Mouse (Mus musculus) limb, embryonic 14.5 days (tissue): Measurements from ENCODE around the gene Them4. TPM values are rescaled to one million over a fixed set of nuclear protein-coding genes. Genes with fewer than 3 reads are reported as not detected.

Experiments used
- ATAC-seq: fragments of 200-750 bp; cut with Nextera tagmentation; 2 replicates; pipeline ENCODE4 v1.8.0; 2017; ENCODE audit warnings: low read depth, moderate number of reproducible peaks, moderate TSS enrichment; ENCODE audit not compliant: low FRiP score
- DNase-seq: peaks from one replicate; pipeline ENCODE4 v3.0.0-alpha.2; 2015; ENCODE audit warnings: low spot score
- H3K27ac ChIP-seq: fragments of 300-500 bp; sonication (generic); replicated peaks from 2 replicates; pipeline ENCODE4 v1.5.1; 2014; ENCODE audit warnings: low read depth, mild to moderate bottlenecking, low read length, moderate library complexity, mixed read lengths
- H3K27me3 ChIP-seq: fragments of 300-500 bp; sonication (generic); 2 replicates; pipeline ENCODE4 v1.6.1; 2014; ENCODE audit warnings: low read length, mixed read lengths; ENCODE audit not compliant: control insufficient read depth, insufficient read depth
- H3K36me3 ChIP-seq: fragments of 300-500 bp; sonication (generic); 2 replicates; pipeline ENCODE4 v1.6.1; 2014; ENCODE audit warnings: mild to moderate bottlenecking, low read length, moderate library complexity, mixed read lengths; ENCODE audit not compliant: control insufficient read depth, insufficient read depth
- H3K4me1 ChIP-seq: fragments of 300-500 bp; sonication (generic); 2 replicates; pipeline ENCODE4 v1.6.1; 2014; ENCODE audit warnings: antibody characterized with exemption, low read length, mixed read lengths; ENCODE audit not compliant: control insufficient read depth, insufficient read depth
- H3K4me2 ChIP-seq: fragments of 300-500 bp; sonication (generic); replicated peaks from 2 replicates; pipeline ENCODE4 v1.6.1; 2014; ENCODE audit warnings: low read depth, mild to moderate bottlenecking, low read length, moderate library complexity; ENCODE audit not compliant: severe bottlenecking
- H3K4me3 ChIP-seq: fragments of 300-500 bp; sonication (generic); replicated peaks from 2 replicates; pipeline ENCODE4 v1.5.1; 2014; ENCODE audit warnings: low read length
- H3K9ac ChIP-seq: fragments of 300-500 bp; sonication (generic); 2 replicates; pipeline ENCODE4 v1.6.1; 2014; ENCODE audit warnings: mild to moderate bottlenecking, low read depth, low read length, moderate library complexity; ENCODE audit not compliant: severe bottlenecking
- H3K9me3 ChIP-seq: fragments of 300-500 bp; sonication (generic); 2 replicates; pipeline ENCODE4 v1.6.1; 2016; ENCODE audit warnings: low read length; ENCODE audit not compliant: control insufficient read depth
- POLR2A ChIP-seq: fragments of 200-500 bp; IDR thresholded peaks from 2 replicates; pipeline ENCODE4 v1.8.0; 2012; ENCODE audit warnings: inconsistent platforms, mild to moderate bottlenecking, moderate library complexity, borderline replicate concordance; ENCODE audit not compliant: insufficient read depth, insufficient read length; ENCODE audit errors: extremely low read depth
- WGBS: fragments of 180-500 bp; shearing (Covaris S2); extraction: QIAGEN DNeasy Blood & Tissue Kit; methylation state at CpG from one replicate; pipeline ENCODE4 v1.1.7; 2014; 5-methylcytosine and 5-hydroxymethylcytosine counted together
- polyA plus RNA-seq, 2 experiments: library from polyadenylated mRNA; depleted of rRNA in 1 of 2; stranded (reverse) in 1 of 2; unstranded in 1 of 2; fragments of >200 nt; fragmentation: Nextera tagmentation in 1 of 2; extraction: Ambion mirVana in 1 of 2; gene quantifications; 2 replicates each; pipeline versions ENCODE4 v1.2.1 to v1.2.3; 2012 to 2014

The Them4 gene
- polyA plus RNA-seq, 2 experiments, result 5.6 to 13.1 TPM

GRCm38 (mm10) chr3:94379831-94380510 is 70.1 kb downstream of the Them4 start:
- no peak for ATAC-seq
- Histone ChIP-seq H3K4me2 (no peak overlapping the region), H3K4me1 (peaks cover 8% of the 10 kb centered on the region; the same call in 1 of the 2 replicates), H3K27ac (no peak overlapping the region), H3K27me3 (no peaks in the 10 kb centered on the region), H3K36me3 (no peaks in the 10 kb centered on the region), H3K9me3 (no peaks in the 10 kb centered on the region), H3K9ac (no peak overlapping the region), H3K4me3 (no peak overlapping the region)
- WGBS, result 30% methylated on average over 9 of the region's 9 CpGs
- DNase-seq, result no peak
- TF ChIP-seq POLR2A, result no peak

Other genes starting within 250 kb of the Them4 start
- not detected in 2 replicates for gene Gm10697, start 237.4 kb upstream of the Them4 start, polyA plus RNA-seq (2012; rRNA removed)
- not detected in 2 replicates for gene Gm10697, start 237.4 kb upstream of the Them4 start, polyA plus RNA-seq (2014; fragmentation: Nextera tagmentation; extraction: Ambion mirVana)
- gene Gm10696, start 131.9 kb upstream of the Them4 start, polyA plus RNA-seq (2012; rRNA removed), result not detected in 2 replicates
- not detected in 2 replicates for gene Gm10696, start 131.9 kb upstream of the Them4 start, polyA plus RNA-seq (2014; fragmentation: Nextera tagmentation; extraction: Ambion mirVana)
- not detected in 2 replicates for gene Gm5286, start 113.4 kb upstream of the Them4 start, polyA plus RNA-seq (2012; rRNA removed)
- gene Gm5286, start 113.4 kb upstream of the Them4 start, polyA plus RNA-seq (2014; fragmentation: Nextera tagmentation; extraction: Ambion mirVana), result not detected in 2 replicates
- not detected in 2 replicates for gene Gm4778, start 46.1 kb upstream of the Them4 start, polyA plus RNA-seq (2012; rRNA removed)
- gene Gm4778, start 46.1 kb upstream of the Them4 start, polyA plus RNA-seq (2014; fragmentation: Nextera tagmentation; extraction: Ambion mirVana), result not detected in 2 replicates
- gene Them5, start 32.0 kb downstream of the Them4 start, polyA plus RNA-seq (2012; rRNA removed), result 10.5 and 17.8 TPM in 2 replicates
- 49.3 and 73.5 TPM in 2 replicates for gene Them5, start 32.0 kb downstream of the Them4 start, polyA plus RNA-seq (2014; fragmentation: Nextera tagmentation; extraction: Ambion mirVana)
- 1.3 and 2.2 TPM in 2 replicates for gene C2cd4d, start 52.3 kb downstream of the Them4 start, polyA plus RNA-seq (2012; rRNA removed)
- gene C2cd4d, start 52.3 kb downstream of the Them4 start, polyA plus RNA-seq (2014; fragmentation: Nextera tagmentation; extraction: Ambion mirVana), result 4.4 and 5.0 TPM in 2 replicates
- 2.3 and 3.0 TPM in 2 replicates for gene Rorc, start 62.7 kb downstream of the Them4 start, polyA plus RNA-seq (2012; rRNA removed)
- gene Rorc, start 62.7 kb downstream of the Them4 start, polyA plus RNA-seq (2014; fragmentation: Nextera tagmentation; extraction: Ambion mirVana), result 2.2 and 2.3 TPM in 2 replicates
- 0.06 and 0.08 TPM in 2 replicates for gene Lingo4, start 88.4 kb downstream of the Them4 start, polyA plus RNA-seq (2012; rRNA removed)
- gene Lingo4, start 88.4 kb downstream of the Them4 start, polyA plus RNA-seq (2014; fragmentation: Nextera tagmentation; extraction: Ambion mirVana), result not detected in 2 replicates
- gene Tdrkh, start 103.2 kb downstream of the Them4 start, polyA plus RNA-seq (2012; rRNA removed), result 1.5 and 2.8 TPM in 2 replicates
- gene Tdrkh, start 103.2 kb downstream of the Them4 start, polyA plus RNA-seq (2014; fragmentation: Nextera tagmentation; extraction: Ambion mirVana), result 7.4 and 8.3 TPM in 2 replicates
- 51.7 and 55.9 TPM in 2 replicates for gene Mrpl9, start 133.2 kb downstream of the Them4 start, polyA plus RNA-seq (2012; rRNA removed)
- 52.8 and 63.4 TPM in 2 replicates for gene Mrpl9, start 133.2 kb downstream of the Them4 start, polyA plus RNA-seq (2014; fragmentation: Nextera tagmentation; extraction: Ambion mirVana)
- gene Oaz3, start 133.8 kb downstream of the Them4 start, polyA plus RNA-seq (2012; rRNA removed), result 0.30 and 0.31 TPM in 2 replicates
- gene Oaz3, start 133.8 kb downstream of the Them4 start, polyA plus RNA-seq (2014; fragmentation: Nextera tagmentation; extraction: Ambion mirVana), result 0.26 TPM in 1 of 2 replicates, not detected in the other
- gene Celf3, start 168.2 kb downstream of the Them4 start, polyA plus RNA-seq (2012; rRNA removed), result 1.7 and 2.4 TPM in 2 replicates
- 0.25 and 0.90 TPM in 2 replicates for gene Celf3, start 168.2 kb downstream of the Them4 start, polyA plus RNA-seq (2014; fragmentation: Nextera tagmentation; extraction: Ambion mirVana)
- 1.4 and 2.1 TPM in 2 replicates for gene Riiad1, start 170.3 kb downstream of the Them4 start, polyA plus RNA-seq (2012; rRNA removed)
- gene Riiad1, start 170.3 kb downstream of the Them4 start, polyA plus RNA-seq (2014; fragmentation: Nextera tagmentation; extraction: Ambion mirVana), result 3.6 and 3.8 TPM in 2 replicates